Mouse (Mus musculus): ENCODE results near the gene Abca7. TPM values are rescaled to one million over a fixed set of nuclear protein-coding genes. Genes with fewer than 3 reads are reported as not detected.

Gene Abca7
- total RNA-seq, 2 experiments from 2014 or later: 33.6 to 34.7 TPM

DNA sequence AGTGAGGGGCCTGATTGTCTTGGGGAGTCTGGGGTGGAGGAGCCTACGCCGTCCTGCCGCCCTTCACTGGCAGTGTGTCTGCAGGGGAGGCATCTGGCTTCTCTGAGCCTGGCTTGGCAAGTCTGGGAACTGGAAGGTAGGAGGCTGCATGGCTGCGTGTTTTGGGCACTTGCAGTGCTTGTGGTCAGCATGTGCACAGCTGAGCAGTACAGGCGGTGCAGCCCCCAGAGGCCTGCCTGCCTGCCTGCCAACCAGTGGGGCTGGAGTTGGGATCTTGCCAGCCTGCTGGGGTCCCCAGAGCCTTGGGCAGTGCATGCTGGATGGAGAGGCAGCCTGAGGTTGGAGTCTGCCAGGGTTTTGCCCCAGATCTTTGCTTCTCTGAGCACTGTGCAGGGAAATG is 66.8 kb downstream of the Abca7 start:
- no peak for ATAC-seq (ENCODE audit: poor library complexity, severe bottlenecking)

GRCm38 (mm10) chr10:80063877-80064650 is 67.8 kb downstream of the Abca7 start:
- no peak for ATAC-seq (ENCODE audit: poor library complexity, severe bottlenecking)

Other genes with a start within 250 kb of the Abca7 start
Only the 30 nearest of the 33 such genes appear.
- 30.4 and 34.0 TPM in 2 replicates for gene Rnf126, start 229.5 kb upstream of the Abca7 start, total RNA-seq (2015)
- gene Rnf126, start 229.5 kb upstream of the Abca7 start, total RNA-seq (2017): 12.5 and 13.0 TPM in 2 replicates
- 3.9 and 5.3 TPM in 2 replicates for gene Fstl3, start 219.2 kb upstream of the Abca7 start, total RNA-seq (2015)
- gene Fstl3, start 219.2 kb upstream of the Abca7 start, total RNA-seq (2017): 1.7 and 2.7 TPM in 2 replicates
- 2.7 and 5.6 TPM in 2 replicates for gene Prss57, start 205.5 kb upstream of the Abca7 start, total RNA-seq (2015)
- gene Prss57, start 205.5 kb upstream of the Abca7 start, total RNA-seq (2017): 1.2 and 1.8 TPM in 2 replicates
- gene Palm, start 202.9 kb upstream of the Abca7 start, total RNA-seq (2015): 39.3 and 42.2 TPM in 2 replicates
- 30.2 and 35.5 TPM in 2 replicates for gene Palm, start 202.9 kb upstream of the Abca7 start, total RNA-seq (2017)
- gene Misp, start 175.5 kb upstream of the Abca7 start, total RNA-seq (2015): not detected in 2 replicates
- gene Misp, start 175.5 kb upstream of the Abca7 start, total RNA-seq (2017): not detected in 2 replicates
- gene Ptbp1, start 142.1 kb upstream of the Abca7 start, total RNA-seq (2015): 138 and 144 TPM in 2 replicates
- 97.9 and 133 TPM in 2 replicates for gene Ptbp1, start 142.1 kb upstream of the Abca7 start, total RNA-seq (2017)
- gene Prtn3, start 122.0 kb upstream of the Abca7 start, total RNA-seq (2015): 322 and 372 TPM in 2 replicates
- 92.6 and 97.3 TPM in 2 replicates for gene Prtn3, start 122.0 kb upstream of the Abca7 start, total RNA-seq (2017)
- gene Plppr3, start 121.9 kb upstream of the Abca7 start, total RNA-seq (2015): 6.2 and 10.6 TPM in 2 replicates
- gene Plppr3, start 121.9 kb upstream of the Abca7 start, total RNA-seq (2017): 13.2 and 17.6 TPM in 2 replicates
- 348 and 366 TPM in 2 replicates for gene Elane, start 110.2 kb upstream of the Abca7 start, total RNA-seq (2015)
- gene Elane, start 110.2 kb upstream of the Abca7 start, total RNA-seq (2017): 161 and 164 TPM in 2 replicates
- not detected in 2 replicates for gene Cfd, start 105.6 kb upstream of the Abca7 start, total RNA-seq (2015)
- gene Cfd, start 105.6 kb upstream of the Abca7 start, total RNA-seq (2017): not detected in 2 replicates
- 12.0 and 13.6 TPM in 2 replicates for gene Med16, start 87.6 kb upstream of the Abca7 start, total RNA-seq (2015)
- 17.5 and 18.0 TPM in 2 replicates for gene Med16, start 87.6 kb upstream of the Abca7 start, total RNA-seq (2017)
- not detected in 2 replicates for gene Gm26602, start 85.6 kb upstream of the Abca7 start, total RNA-seq (2015)
- not detected in 2 replicates for gene Gm26602, start 85.6 kb upstream of the Abca7 start, total RNA-seq (2017)
- 0.18 and 0.29 TPM in 2 replicates for gene Kiss1r, start 79.5 kb upstream of the Abca7 start, total RNA-seq (2015)
- 0.26 and 0.77 TPM in 2 replicates for gene Kiss1r, start 79.5 kb upstream of the Abca7 start, total RNA-seq (2017)
- 118 and 121 TPM in 2 replicates for gene R3hdm4, start 75.3 kb upstream of the Abca7 start, total RNA-seq (2015)
- gene R3hdm4, start 75.3 kb upstream of the Abca7 start, total RNA-seq (2017): 92.1 and 134 TPM in 2 replicates
- gene Arid3a, start 69.5 kb upstream of the Abca7 start, total RNA-seq (2015): 36.7 and 38.7 TPM in 2 replicates
- gene Arid3a, start 69.5 kb upstream of the Abca7 start, total RNA-seq (2017): 59.2 and 67.8 TPM in 2 replicates
- gene Wdr18, start 36.3 kb upstream of the Abca7 start, total RNA-seq (2015): 10.6 and 15.7 TPM in 2 replicates
- 7.8 TPM in 2 replicates for gene Wdr18, start 36.3 kb upstream of the Abca7 start, total RNA-seq (2017)
- gene Grin3b, start 25.8 kb upstream of the Abca7 start, total RNA-seq (2015): not detected in 2 replicates
- gene Grin3b, start 25.8 kb upstream of the Abca7 start, total RNA-seq (2017): 0.18 TPM in 1 of 2 replicates, not detected in the other
- gene Tmem259, start 12.2 kb upstream of the Abca7 start, total RNA-seq (2015): 51.6 and 52.2 TPM in 2 replicates
- gene Tmem259, start 12.2 kb upstream of the Abca7 start, total RNA-seq (2017): 52.1 and 53.2 TPM in 2 replicates
- 174 and 175 TPM in 2 replicates for gene Cnn2, start 7.9 kb upstream of the Abca7 start, total RNA-seq (2015)
- gene Cnn2, start 7.9 kb upstream of the Abca7 start, total RNA-seq (2017): 286 and 299 TPM in 2 replicates
- gene Arhgap45, start 20.2 kb downstream of the Abca7 start, total RNA-seq (2015): 135 and 140 TPM in 2 replicates
- 235 and 237 TPM in 2 replicates for gene Arhgap45, start 20.2 kb downstream of the Abca7 start, total RNA-seq (2017)
- gene Polr2e, start 43.3 kb downstream of the Abca7 start, total RNA-seq (2015): 70.2 and 70.7 TPM in 2 replicates
- gene Polr2e, start 43.3 kb downstream of the Abca7 start, total RNA-seq (2017): 58.4 and 69.2 TPM in 2 replicates
- 259 and 303 TPM in 2 replicates for gene Gpx4, start 50.7 kb downstream of the Abca7 start, total RNA-seq (2015)
- 375 and 378 TPM in 2 replicates for gene Gpx4, start 50.7 kb downstream of the Abca7 start, total RNA-seq (2017)
- gene Sbno2, start 109.1 kb downstream of the Abca7 start, total RNA-seq (2015): 32.4 and 33.0 TPM in 2 replicates
- gene Sbno2, start 109.1 kb downstream of the Abca7 start, total RNA-seq (2017): 41.9 and 46.7 TPM in 2 replicates
- gene Stk11, start 119.3 kb downstream of the Abca7 start, total RNA-seq (2015): 58.0 and 60.7 TPM in 2 replicates
- 142 and 146 TPM in 2 replicates for gene Stk11, start 119.3 kb downstream of the Abca7 start, total RNA-seq (2017)
- gene Atp5d, start 142.1 kb downstream of the Abca7 start, total RNA-seq (2015): 161 and 162 TPM in 2 replicates
- 31.0 and 34.7 TPM in 2 replicates for gene Atp5d, start 142.1 kb downstream of the Abca7 start, total RNA-seq (2017)
- 1.6 and 2.2 TPM in 2 replicates for gene Cbarp, start 144.3 kb downstream of the Abca7 start, total RNA-seq (2015)
- gene Cbarp, start 144.3 kb downstream of the Abca7 start, total RNA-seq (2017): 1.4 TPM in 1 of 2 replicates, not detected in the other
- 29.5 and 29.6 TPM in 2 replicates for gene Midn, start 151.8 kb downstream of the Abca7 start, total RNA-seq (2015)
- gene Midn, start 151.8 kb downstream of the Abca7 start, total RNA-seq (2017): 22.4 and 36.1 TPM in 2 replicates
- 11.7 and 13.8 TPM in 2 replicates for gene Cirbp, start 169.5 kb downstream of the Abca7 start, total RNA-seq (2015)
- 29.3 and 32.1 TPM in 2 replicates for gene Cirbp, start 169.5 kb downstream of the Abca7 start, total RNA-seq (2017)
- 19.3 and 21.0 TPM in 2 replicates for gene 1600002K03Rik, start 176.4 kb downstream of the Abca7 start, total RNA-seq (2015)
- 18.8 and 20.9 TPM in 2 replicates for gene 1600002K03Rik, start 176.4 kb downstream of the Abca7 start, total RNA-seq (2017)
- 0.49 TPM in 1 of 2 replicates, not detected in the other for gene Efna2, start 183.0 kb downstream of the Abca7 start, total RNA-seq (2015)
- 0.12 TPM in 1 of 2 replicates, not detected in the other for gene Efna2, start 183.0 kb downstream of the Abca7 start, total RNA-seq (2017)